Mouse (Mus musculus) layer of hippocampus, adult 9-11 months (tissue): ENCODE data around the gene Slc16a1.
"Not testable (repeated sequence)": the region's sequence is repeated elsewhere in the genome, so short reads cannot be mapped to it uniquely, and the experiment has no call there.

Source experiments
- DNase-seq: peaks from one replicate; pipeline ENCODE4 v3.0.0; 2022

Gene Slc16a1

GRCm38 (mm10) chr3:104675258-104675851 lies 36.9 kb downstream of the Slc16a1 start:
- peak; percentile 63 for DNase-seq

- no peak for DNase-seq
Observed at GRCm38 (mm10) chr3:104677781-104678180, 39.3 kb downstream of the Slc16a1 start.

- DNase-seq = peak; percentile 52
Observed at GRCm38 (mm10) chr3:104678826-104679225, 40.4 kb downstream of the Slc16a1 start.

- peak; percentile 42 for DNase-seq
Observed at GRCm38 (mm10) chr3:104682671-104683504, 44.4 kb downstream of the Slc16a1 start.

- DNase-seq = peak; percentile 44
Observed at GRCm38 (mm10) chr3:104700751-104701335, 62.4 kb downstream of the Slc16a1 start.

GRCm38 (mm10) chr3:104701761-104702160 lies 63.3 kb downstream of the Slc16a1 start:
- no peak for DNase-seq

- DNase-seq = no peak
Observed at GRCm38 (mm10) chr3:104703941-104704340, 65.5 kb downstream of the Slc16a1 start.

- DNase-seq = no peak
Observed at GRCm38 (mm10) chr3:104706446-104706845, 68.0 kb downstream of the Slc16a1 start.

GRCm38 (mm10) chr3:104706951-104707771 lies 68.7 kb downstream of the Slc16a1 start:
- not testable (repeated sequence) for DNase-seq

- not testable (repeated sequence) for DNase-seq
Observed at GRCm38 (mm10) chr3:104707772-104708144, 69.3 kb downstream of the Slc16a1 start.
